Mouse (Mus musculus) liver, embryonic 12.5 days (tissue): Measurements from ENCODE around the gene Nipbl. TPM values are rescaled to one million over a fixed set of nuclear protein-coding genes. Genes with fewer than 3 reads are reported as not detected.
"Not testable (repeated sequence)": the region's sequence is repeated elsewhere in the genome, so short reads cannot be mapped to it uniquely, and the experiment has no call there.

Experiments
- ATAC-seq: fragments of 200-750 bp; cut with Nextera tagmentation; 2 replicates; pipeline ENCODE4 v1.8.0; 2017; ENCODE audit warnings: moderate number of reproducible peaks, mild to moderate bottlenecking, moderate library complexity
- H3K27ac ChIP-seq: fragments of 300-500 bp; sonication (generic); 2 replicates; pipeline ENCODE4 v1.5.1; 2016; ENCODE audit warnings: mild to moderate bottlenecking
- H3K27me3 ChIP-seq: fragments of 300-500 bp; sonication (generic); replicated peaks from 2 replicates; pipeline ENCODE4 v1.6.1; 2016; ENCODE audit warnings: mild to moderate bottlenecking, moderate library complexity
- H3K36me3 ChIP-seq: fragments of 300-500 bp; sonication (generic); 2 replicates; pipeline ENCODE4 v1.6.1; 2016; ENCODE audit warnings: mild to moderate bottlenecking, moderate library complexity
- H3K4me1 ChIP-seq: fragments of 300-500 bp; sonication (generic); 2 replicates; pipeline ENCODE4 v1.6.1; 2016
- H3K4me2 ChIP-seq: fragments of 300-500 bp; sonication (generic); 2 replicates; pipeline ENCODE4 v1.6.1; 2016; ENCODE audit warnings: mild to moderate bottlenecking, moderate library complexity
- H3K4me3 ChIP-seq: fragments of 300-500 bp; sonication (generic); 2 replicates; pipeline ENCODE4 v1.5.1; 2016; ENCODE audit warnings: mild to moderate bottlenecking, moderate library complexity
- H3K9ac ChIP-seq: fragments of 300-500 bp; sonication (generic); 2 replicates; pipeline ENCODE4 v1.6.1; 2016; ENCODE audit warnings: mild to moderate bottlenecking, moderate library complexity
- H3K9me3 ChIP-seq: fragments of 300-500 bp; sonication (generic); replicated peaks from 2 replicates; pipeline ENCODE4 v1.6.1; 2016; ENCODE audit warnings: mild to moderate bottlenecking, moderate library complexity
- WGBS: fragments of 180-500 bp; shearing (Covaris S2); methylation state at CpG from one replicate; pipeline ENCODE4 v1.1.7; 2016; ENCODE audit not compliant: insufficient replicate concordance; 5-methylcytosine and 5-hydroxymethylcytosine counted together
- polyA plus RNA-seq: library from polyadenylated mRNA; unstranded; fragments of >200 nt; fragmentation: Nextera tagmentation; extraction: Ambion mirVana; gene quantifications from 2 replicates; pipeline ENCODE4 v1.2.1, GENCODE M21; 2016

Gene Nipbl
- polyA plus RNA-seq, 1 experiment from 2014 or later: 10.0 TPM

DNA sequence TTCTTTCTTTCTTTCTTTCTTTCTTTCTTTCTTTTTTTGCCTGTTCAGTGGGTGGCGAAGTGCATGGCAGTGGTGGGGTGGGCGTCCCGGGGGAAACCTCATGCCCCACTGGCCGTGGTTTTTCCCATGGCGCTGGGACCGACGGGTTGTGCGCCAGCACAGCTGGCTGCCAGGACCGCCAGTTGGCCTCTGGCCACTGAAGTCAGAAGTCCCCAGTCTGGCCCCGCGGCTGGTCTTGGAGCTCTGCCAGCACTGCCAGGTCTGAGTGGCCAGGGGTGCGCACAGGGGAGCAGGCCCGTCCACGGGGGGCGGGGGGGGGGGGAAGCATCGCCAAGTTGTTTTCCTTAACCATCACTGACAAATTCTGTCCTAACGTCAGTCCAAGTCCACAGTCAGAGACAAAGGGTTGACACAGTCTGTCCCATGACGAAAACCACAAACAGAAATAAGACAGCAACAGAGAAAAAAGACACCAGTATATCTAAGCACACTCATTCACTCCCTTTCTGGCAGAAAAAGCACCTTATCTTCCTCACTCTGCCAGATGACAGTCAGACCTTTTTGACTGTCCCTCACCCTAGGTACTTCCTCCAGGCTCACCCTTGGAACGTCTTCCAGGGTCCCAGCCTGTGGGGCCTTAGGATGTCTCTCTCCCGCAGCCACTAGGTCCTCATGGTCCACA, 164.2 kb downstream of the Nipbl start:
- Histone ChIP-seq H3K9me3 (no peaks in the 10 kb centered on the region), H3K4me1 (peaks cover 6% of the 10 kb centered on the region), H3K36me3 (no peaks in the 10 kb centered on the region), H3K4me2 (peak overlapping the region; percentile 68), H3K27me3 (no peaks in the 10 kb centered on the region), H3K9ac (peak overlapping the region; percentile 41; the same call in 1 of the 2 replicates), H3K27ac (no peak overlapping the region), H3K4me3 (peak overlapping the region; percentile 50)
- ATAC-seq: no peak
- WGBS: 49% methylated on average over 17 of the region's 20 CpGs

DNA sequence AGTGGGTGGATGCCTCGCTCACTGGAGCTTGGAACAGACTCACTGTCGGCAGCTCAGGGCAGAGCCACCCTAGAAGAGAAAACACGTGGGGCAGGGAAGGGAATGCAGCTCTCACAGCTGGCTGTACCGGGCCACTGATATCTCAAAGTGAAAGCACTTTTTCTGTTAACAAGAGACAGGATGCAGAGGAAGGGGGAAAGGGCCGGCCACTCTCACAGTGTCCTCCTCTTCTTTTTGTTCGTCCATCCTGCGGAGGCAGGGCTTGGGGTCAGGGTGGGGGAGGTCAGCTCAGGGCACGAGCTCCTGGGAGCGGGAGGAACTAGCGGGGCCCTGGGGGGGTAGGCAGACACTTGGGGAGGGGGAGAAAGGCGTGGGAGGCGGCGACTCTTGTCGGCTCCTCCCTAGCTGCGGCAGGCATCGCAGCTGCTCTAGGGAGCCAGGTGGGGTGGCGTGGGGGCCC, 164.9 kb downstream of the Nipbl start:
- Histone ChIP-seq H3K4me2 (peak overlapping the region; percentile 68), H3K9ac (no peak overlapping the region; the same call in 1 of the 2 replicates), H3K36me3 (no peaks in the 10 kb centered on the region), H3K4me1 (peaks cover 6% of the 10 kb centered on the region), H3K27ac (no peak overlapping the region), H3K27me3 (no peaks in the 10 kb centered on the region), H3K9me3 (no peaks in the 10 kb centered on the region), H3K4me3 (peak overlapping the region; percentile 50)
- 34% methylated on average over 16 of the region's 17 CpGs for WGBS
- peak; percentile 54 for ATAC-seq

DNA sequence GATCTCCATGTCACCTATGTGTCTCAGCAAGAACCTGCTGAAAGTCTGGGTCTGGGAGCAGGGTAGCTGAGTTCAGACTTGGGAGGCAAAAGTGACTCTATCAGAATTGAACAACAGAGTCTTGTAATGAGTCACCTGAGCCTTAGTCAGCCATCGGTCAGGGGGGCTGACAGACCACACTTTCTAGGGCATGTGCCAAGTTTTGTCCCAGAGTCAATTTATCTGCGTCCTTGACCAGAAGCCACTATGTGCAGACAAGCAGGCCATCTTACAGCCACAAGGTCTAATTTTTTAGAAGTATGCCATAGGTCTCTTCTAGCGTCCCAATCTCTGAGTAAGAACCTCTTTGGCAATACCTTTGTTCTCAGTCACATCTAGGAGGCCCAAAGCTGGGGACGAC, 166.3 kb downstream of the Nipbl start:
- H3K4me1 ChIP-seq, H3K4me2 ChIP-seq, H3K9me3 ChIP-seq, H3K27me3 ChIP-seq, ATAC-seq, H3K27ac ChIP-seq, H3K4me3 ChIP-seq, H3K9ac ChIP-seq, H3K36me3 ChIP-seq: not testable (repeated sequence)
- 80% methylated on average over 4 of the region's 4 CpGs for WGBS

DNA sequence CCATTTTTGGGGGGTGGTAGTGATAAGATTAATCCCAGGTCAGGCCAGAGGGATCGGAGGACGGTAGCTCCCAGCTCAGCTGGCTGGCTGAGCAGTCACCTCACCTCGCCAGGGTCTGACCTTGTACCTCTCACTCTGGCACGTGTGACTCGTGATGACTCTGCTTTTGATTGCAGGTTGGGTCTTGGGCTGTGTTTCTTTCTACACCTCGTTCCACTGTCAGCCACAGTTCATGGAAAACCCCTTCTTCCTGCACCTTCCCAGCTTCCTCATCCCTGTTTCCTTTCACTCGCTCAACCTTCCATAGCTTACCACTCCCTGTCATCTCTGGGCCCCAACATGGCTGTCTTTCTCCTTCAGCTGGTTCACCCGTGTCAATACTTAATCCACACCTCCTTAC, 172.3 kb downstream of the Nipbl start:
- Histone ChIP-seq H3K4me3 (no peak overlapping the region), H3K4me1 (no peaks in the 10 kb centered on the region), H3K4me2 (no peak overlapping the region), H3K9me3 (no peaks in the 10 kb centered on the region), H3K27ac (no peak overlapping the region), H3K9ac (no peak overlapping the region), H3K27me3 (no peaks in the 10 kb centered on the region), H3K36me3 (peaks cover 13% of the 10 kb centered on the region; the same call in 1 of the 2 replicates)
- WGBS: 69% methylated on average over 8 of the region's 8 CpGs
- no peak for ATAC-seq

DNA sequence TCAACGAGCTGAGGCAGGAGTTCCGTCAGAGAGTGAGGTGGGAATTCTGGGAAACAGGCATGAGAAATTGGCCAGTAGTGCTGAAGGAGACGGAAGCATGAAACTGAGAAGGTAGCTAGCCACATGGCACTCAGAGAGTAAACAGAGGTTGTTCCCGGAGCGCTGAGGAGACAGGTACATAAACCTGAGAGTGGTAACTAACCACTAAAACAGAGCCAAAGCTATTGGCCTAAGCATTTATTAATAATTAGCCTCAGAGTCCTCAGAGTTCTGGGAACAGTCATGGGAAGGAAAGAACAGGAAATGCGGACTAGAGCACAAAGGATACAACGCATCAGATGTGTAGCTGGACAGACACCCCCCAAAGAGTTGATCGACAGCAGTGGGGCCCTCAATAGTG, 176.0 kb downstream of the Nipbl start:
- Histone ChIP-seq H3K27me3 (no peaks in the 10 kb centered on the region), H3K4me1 (no peaks in the 10 kb centered on the region), H3K36me3 (peaks cover 16% of the 10 kb centered on the region; the same call in 1 of the 2 replicates), H3K27ac (no peak overlapping the region), H3K9me3 (no peaks in the 10 kb centered on the region), H3K4me2 (no peak overlapping the region), H3K9ac (no peak overlapping the region), H3K4me3 (no peak overlapping the region)
- ATAC-seq: no peak
- 79% methylated on average over 8 of the region's 8 CpGs for WGBS

DNA sequence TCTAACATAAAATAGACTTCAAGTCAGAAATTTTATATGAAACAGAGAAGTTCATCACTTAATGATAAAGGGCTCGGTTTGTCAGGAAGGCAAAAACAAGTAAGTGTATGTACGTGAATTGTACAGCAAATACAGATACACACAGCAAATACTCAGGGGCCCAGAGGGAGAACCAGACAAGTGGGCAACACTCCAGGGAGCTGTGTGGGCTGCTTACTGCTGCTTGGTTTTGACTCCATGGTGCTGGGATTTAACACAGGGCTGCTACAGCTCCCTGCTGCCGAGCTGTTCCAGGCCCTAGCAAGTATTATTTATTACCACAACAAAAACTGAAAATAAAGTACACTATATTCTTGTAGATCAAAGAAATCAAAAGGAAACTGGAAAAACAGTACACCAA, 177.1 kb downstream of the Nipbl start:
- Histone ChIP-seq H3K27me3 (no peaks in the 10 kb centered on the region), H3K27ac (no peak overlapping the region), H3K4me2 (no peak overlapping the region), H3K9me3 (no peaks in the 10 kb centered on the region), H3K4me3 (no peak overlapping the region), H3K9ac (no peak overlapping the region), H3K36me3 (peaks cover 16% of the 10 kb centered on the region; the same call in 1 of the 2 replicates), H3K4me1 (no peaks in the 10 kb centered on the region)
- no peak for ATAC-seq
- 82% methylated on average over 3 of the region's 3 CpGs for WGBS

DNA sequence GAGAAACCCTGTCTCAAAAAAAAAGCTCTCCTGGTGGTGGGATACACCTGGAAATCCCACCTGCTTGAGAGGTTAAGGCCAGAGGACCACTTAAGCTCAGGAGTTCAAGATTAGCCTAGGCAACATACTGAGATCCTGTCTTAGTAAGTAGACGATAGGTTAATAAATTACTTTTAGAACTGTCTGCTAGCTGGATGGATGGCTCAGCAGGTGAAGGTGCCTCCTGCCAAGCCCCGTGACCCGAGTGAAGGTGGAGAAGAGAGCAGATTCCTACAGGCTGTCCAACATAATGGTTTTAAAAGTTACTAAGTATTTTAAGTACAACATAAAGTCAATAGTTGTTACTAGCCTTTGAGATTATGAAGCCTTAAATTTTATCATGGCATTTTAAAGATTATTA, 178.3 kb downstream of the Nipbl start:
- Histone ChIP-seq H3K4me2 (no peak overlapping the region), H3K9ac (no peak overlapping the region), H3K27ac (no peak overlapping the region), H3K36me3 (peaks cover 10% of the 10 kb centered on the region; the same call in 1 of the 2 replicates), H3K9me3 (no peaks in the 10 kb centered on the region), H3K4me1 (no peaks in the 10 kb centered on the region), H3K4me3 (no peak overlapping the region), H3K27me3 (no peaks in the 10 kb centered on the region)
- WGBS: 69% methylated on average over 3 of the region's 3 CpGs
- ATAC-seq: no peak

Other genes with a start within 250 kb of the Nipbl start
- gene Gm2310, start 75.5 kb upstream of the Nipbl start, polyA plus RNA-seq: not detected in 2 replicates